Mouse (Mus musculus): ENCODE measurements around the gene Ace3. TPM values are rescaled to one million over a fixed set of nuclear protein-coding genes. Genes with fewer than 3 reads are reported as not detected.
A peak's percentile ranks its signal among the peaks of the same experiment; 100 is the strongest.

The Ace3 gene
- total RNA-seq, 2 experiments from 2014 or later: not detected

- DNase-seq: no peak
- intact Hi-C loops (cut with DNase I): no loop called here
Observed at GRCm38 (mm10) chr11:106034986-106035385, 40.5 kb downstream of the Ace3 start.

- DNase-seq: peak; percentile 91 to 100
- intact Hi-C loops (cut with DNase I): no loop called here
Observed at GRCm38 (mm10) chr11:106036548-106037417, 42.3 kb downstream of the Ace3 start, which contains the start of gene Dcaf7. Gene Dcaf7 (plus strand): TSS chr11:106036872.

GRCm38 (mm10) chr11:106037418-106037751 is 42.9 kb downstream of the Ace3 start:
- intact Hi-C loops (cut with DNase I): no loop called here

GRCm38 (mm10) chr11:106044349-106044748 is 49.9 kb downstream of the Ace3 start:
- intact Hi-C loops (cut with DNase I): no loop called here
- DNase-seq: no peak

More at GRCm38 (mm10) chr11:106037418-106037751, 42.9 kb downstream of the Ace3 start:
- no peak for DNase-seq

- intact Hi-C loops (cut with DNase I): no loop called here
- DNase-seq: no peak
Observed at GRCm38 (mm10) chr11:106045256-106045655, 50.8 kb downstream of the Ace3 start.

- no peak for DNase-seq
- intact Hi-C loops (cut with DNase I): no loop called here
Observed at GRCm38 (mm10) chr11:106045780-106046179, 51.3 kb downstream of the Ace3 start.

- intact Hi-C loops (cut with DNase I): no loop called here
Observed at GRCm38 (mm10) chr11:106046584-106046983, 52.1 kb downstream of the Ace3 start.

GRCm38 (mm10) chr11:106053921-106054320 is 59.4 kb downstream of the Ace3 start:
- no peak for DNase-seq
- intact Hi-C loops (cut with DNase I): no loop called here

More at GRCm38 (mm10) chr11:106046584-106046983, 52.1 kb downstream of the Ace3 start:
- no peak for DNase-seq

GRCm38 (mm10) chr11:106054600-106054999 is 60.1 kb downstream of the Ace3 start:
- intact Hi-C loops (cut with DNase I): no loop called here
- DNase-seq: no peak

Other genes with a start within 250 kb of the Ace3 start
- gene Cyb561, start 41.3 kb upstream of the Ace3 start, total RNA-seq (2021): 1 to 10 TPM; 4.3 to 6.0 TPM
- 10 to 100 TPM; 24.1 to 34.8 TPM for gene Ace, start 26.7 kb upstream of the Ace3 start, total RNA-seq (2021)
- gene Kcnh6, start 13.4 kb downstream of the Ace3 start, total RNA-seq (2021): not detected
- gene Dcaf7, start 42.2 kb downstream of the Ace3 start, total RNA-seq (2021): 10 to 100 TPM; 23.9 to 25.6 TPM
- 10 to 100 TPM; 37.6 to 42.7 TPM for gene Taco1, start 71.4 kb downstream of the Ace3 start, total RNA-seq (2021)
- gene Map3k3, start 89.9 kb downstream of the Ace3 start, total RNA-seq (2021): 10 to 100 TPM; 20.6 to 20.8 TPM
- not detected for gene Gm10840, start 166.2 kb downstream of the Ace3 start, total RNA-seq (2021)
- gene Limd2, start 166.2 kb downstream of the Ace3 start, total RNA-seq (2021): 1 to 10 TPM; 1.5 to 3.6 TPM
- gene Strada, start 207.5 kb downstream of the Ace3 start, total RNA-seq (2021): 10 to 100 TPM; 10.5 to 10.9 TPM
- 10 to 100 TPM; 60.0 to 68.3 TPM for gene Ccdc47, start 221.7 kb downstream of the Ace3 start, total RNA-seq (2021)
- 10 to 100 TPM; 19.1 to 22.2 TPM for gene Ddx42, start 222.3 kb downstream of the Ace3 start, total RNA-seq (2021)

All from gastrocnemius, postnatal 36 days (tissue).